Mouse (Mus musculus) hindbrain, embryonic 14.5 days (tissue): ENCODE data around the gene Pex19. TPM values are rescaled to one million over a fixed set of nuclear protein-coding genes. Genes with fewer than 3 reads are reported as not detected.

Source experiments
- ATAC-seq: fragments of 200-750 bp; cut with Nextera tagmentation; 2 replicates; pipeline ENCODE4 v1.8.0; 2017; ENCODE audit warnings: moderate number of reproducible peaks, mild to moderate bottlenecking, moderate TSS enrichment, moderate library complexity; ENCODE audit not compliant: low FRiP score
- DNase-seq: peaks from one replicate; pipeline ENCODE4 v3.0.0-alpha.2; 2015; ENCODE audit warnings: low spot score
- H3K27ac ChIP-seq: fragments of 300-500 bp; sonication (generic); 2 replicates; pipeline ENCODE4 v1.5.1; 2014; ENCODE audit warnings: mild to moderate bottlenecking, moderate library complexity
- H3K27me3 ChIP-seq: fragments of 300-500 bp; sonication (generic); 2 replicates; pipeline ENCODE4 v1.6.1; 2014; ENCODE audit warnings: mild to moderate bottlenecking, low read length, mixed read lengths; ENCODE audit not compliant: control insufficient read depth, insufficient read depth
- H3K36me3 ChIP-seq: fragments of 300-500 bp; sonication (generic); replicated peaks from 2 replicates; pipeline ENCODE4 v1.6.1; 2014; ENCODE audit not compliant: control insufficient read depth, insufficient read depth
- H3K4me1 ChIP-seq: fragments of 300-500 bp; sonication (generic); replicated peaks from 2 replicates; pipeline ENCODE4 v1.6.1; 2014; ENCODE audit warnings: antibody characterized with exemption, low read length, mixed read lengths; ENCODE audit not compliant: control insufficient read depth, insufficient read depth
- H3K4me2 ChIP-seq: fragments of 300-500 bp; sonication (generic); replicated peaks from 2 replicates; pipeline ENCODE4 v1.6.1; 2014; ENCODE audit warnings: mild to moderate bottlenecking, moderate library complexity
- H3K4me3 ChIP-seq: fragments of 300-500 bp; sonication (generic); replicated peaks from 2 replicates; pipeline ENCODE4 v1.5.1; 2014; ENCODE audit warnings: mild to moderate bottlenecking, low read length
- H3K9ac ChIP-seq: fragments of 300-500 bp; sonication (generic); 2 replicates; pipeline ENCODE4 v1.6.1; 2014
- H3K9me3 ChIP-seq: fragments of 300-500 bp; sonication (generic); 2 replicates; pipeline ENCODE4 v1.6.1; 2016; ENCODE audit warnings: low read length; ENCODE audit not compliant: control insufficient read depth
- WGBS: fragments of 180-500 bp; shearing (Covaris S2); extraction: QIAGEN DNeasy Blood & Tissue Kit; methylation state at CpG from one replicate; pipeline ENCODE4 v1.1.7; 2014; 5-methylcytosine and 5-hydroxymethylcytosine counted together
- polyA plus RNA-seq: library from polyadenylated mRNA; unstranded; fragments of >200 nt; fragmentation: Nextera tagmentation; extraction: Ambion mirVana; gene quantifications from 2 replicates; pipeline ENCODE4 v1.2.1, GENCODE M21; 2014

The Pex19 gene
- polyA plus RNA-seq, 1 experiment from 2014 or later = 150 TPM

GRCm38 (mm10) chr1:172169809-172170208 is 43.3 kb downstream of the Pex19 start:
- Histone ChIP-seq H3K27me3 (no peaks in the 10 kb centered on the region), H3K9me3 (no peaks in the 10 kb centered on the region), H3K4me1 (no peaks in the 10 kb centered on the region), H3K4me2 (no peak overlapping the region), H3K4me3 (no peak overlapping the region), H3K36me3 (peaks cover 94% of the 10 kb centered on the region), H3K9ac (no peak overlapping the region), H3K27ac (no peak overlapping the region)
- no peak for ATAC-seq
- 96% methylated on average over 5 of the region's 5 CpGs for WGBS
- DNase-seq = no peak

- Histone ChIP-seq H3K4me2 (no peak overlapping the region), H3K9me3 (no peaks in the 10 kb centered on the region), H3K36me3 (peaks cover 94% of the 10 kb centered on the region), H3K27me3 (no peaks in the 10 kb centered on the region), H3K9ac (no peak overlapping the region), H3K27ac (no peak overlapping the region), H3K4me3 (no peak overlapping the region), H3K4me1 (no peaks in the 10 kb centered on the region)
- no peak for DNase-seq
- ATAC-seq = no peak
- 88% methylated on average over 21 of the region's 21 CpGs for WGBS
These were observed 45.8 kb downstream of the Pex19 start for GRCm38 (mm10) chr1:172172381-172172780.

GRCm38 (mm10) chr1:172173181-172173580 is 46.6 kb downstream of the Pex19 start:
- DNase-seq (no peak), ATAC-seq (peak; percentile 27; the same call in 1 of the 2 replicates)
- Histone ChIP-seq H3K27me3 (no peaks in the 10 kb centered on the region), H3K9ac (no peak overlapping the region), H3K4me1 (no peaks in the 10 kb centered on the region), H3K4me3 (no peak overlapping the region), H3K36me3 (peaks cover 94% of the 10 kb centered on the region), H3K4me2 (no peak overlapping the region), H3K27ac (no peak overlapping the region), H3K9me3 (no peaks in the 10 kb centered on the region)
- 67% methylated on average over 5 of the region's 5 CpGs for WGBS

- H3K27me3 ChIP-seq = no peaks in the 10 kb centered on the region
- peaks cover 86% of the 10 kb centered on the region for H3K36me3 ChIP-seq
- no peak overlapping the region for H3K9ac ChIP-seq
- H3K4me3 ChIP-seq = no peak overlapping the region
- WGBS = 81% methylated on average over 7 of the region's 7 CpGs
- H3K4me1 ChIP-seq = no peaks in the 10 kb centered on the region
- H3K9me3 ChIP-seq = no peaks in the 10 kb centered on the region
- no peak overlapping the region for H3K27ac ChIP-seq
- no peak for DNase-seq
- ATAC-seq = no peak
- H3K4me2 ChIP-seq = no peak overlapping the region
These were observed 51.2 kb downstream of the Pex19 start for GRCm38 (mm10) chr1:172177791-172178190.

- Histone ChIP-seq H3K4me1 (no peaks in the 10 kb centered on the region), H3K4me3 (no peak overlapping the region), H3K9me3 (no peaks in the 10 kb centered on the region), H3K36me3 (peaks cover 77% of the 10 kb centered on the region), H3K4me2 (no peak overlapping the region), H3K9ac (no peak overlapping the region), H3K27me3 (no peaks in the 10 kb centered on the region), H3K27ac (no peak overlapping the region)
- ATAC-seq (no peak), DNase-seq (no peak)
- 85% methylated on average over 7 of the region's 7 CpGs for WGBS
These were observed 52.5 kb downstream of the Pex19 start for GRCm38 (mm10) chr1:172179102-172179501.

GRCm38 (mm10) chr1:172180881-172181280 is 54.3 kb downstream of the Pex19 start:
- DNase-seq (no peak), ATAC-seq (no peak)
- H3K4me1 ChIP-seq = no peaks in the 10 kb centered on the region
- no peaks in the 10 kb centered on the region for H3K27me3 ChIP-seq
- no peaks in the 10 kb centered on the region for H3K9me3 ChIP-seq
- H3K9ac ChIP-seq = no peak overlapping the region
- no peak overlapping the region for H3K27ac ChIP-seq
- H3K4me3 ChIP-seq = no peak overlapping the region
- no peak overlapping the region for H3K4me2 ChIP-seq
- WGBS = 62% methylated on average over 4 of the region's 4 CpGs
- H3K36me3 ChIP-seq = peaks cover 69% of the 10 kb centered on the region

GRCm38 (mm10) chr1:172181777-172182176 is 55.2 kb downstream of the Pex19 start:
- Histone ChIP-seq H3K27ac (no peak overlapping the region), H3K4me1 (no peaks in the 10 kb centered on the region), H3K4me2 (no peak overlapping the region), H3K27me3 (no peaks in the 10 kb centered on the region), H3K9ac (no peak overlapping the region), H3K4me3 (no peak overlapping the region), H3K36me3 (peaks cover 70% of the 10 kb centered on the region), H3K9me3 (no peaks in the 10 kb centered on the region)
- 91% methylated on average over 3 of the region's 3 CpGs for WGBS
- DNase-seq (no peak), ATAC-seq (no peak)

- H3K4me1 ChIP-seq = no peaks in the 10 kb centered on the region
- WGBS = 97% methylated on average over 6 of the region's 6 CpGs
- no peak overlapping the region for H3K27ac ChIP-seq
- H3K4me3 ChIP-seq = no peak overlapping the region
- no peaks in the 10 kb centered on the region for H3K9me3 ChIP-seq
- no peak overlapping the region for H3K9ac ChIP-seq
- no peak overlapping the region for H3K4me2 ChIP-seq
- H3K27me3 ChIP-seq = no peaks in the 10 kb centered on the region
- H3K36me3 ChIP-seq = peaks cover 70% of the 10 kb centered on the region
- no peak for ATAC-seq
- DNase-seq = no peak
These were observed 56.5 kb downstream of the Pex19 start for GRCm38 (mm10) chr1:172183056-172183455.

GRCm38 (mm10) chr1:172183915-172184314 is 57.4 kb downstream of the Pex19 start:
- ATAC-seq (no peak), DNase-seq (no peak)
- no peak overlapping the region for H3K4me3 ChIP-seq
- peaks cover 72% of the 10 kb centered on the region for H3K36me3 ChIP-seq
- H3K4me2 ChIP-seq = no peak overlapping the region
- H3K9me3 ChIP-seq = no peaks in the 10 kb centered on the region
- H3K4me1 ChIP-seq = no peaks in the 10 kb centered on the region
- H3K27me3 ChIP-seq = no peaks in the 10 kb centered on the region
- H3K9ac ChIP-seq = no peak overlapping the region
- no peak overlapping the region for H3K27ac ChIP-seq
